Mouse (Mus musculus): ENCODE results near the gene Pus10.

GRCm38 (mm10) chr11:23734749-23735286 is 69.3 kb downstream of the Pus10 start:
- no peak for TF ChIP-seq CTCF (IDR thresholded peaks at IDR 0.05; ENCODE audit: borderline replicate concordance, insufficient read depth, low read length)
- TF ChIP-seq POLR2A (IDR thresholded peaks at IDR 0.05; ENCODE audit: low read depth, low read length): no peak

All from embryonic fibroblast, embryonic 13.5 days (primary cell).